Mouse (Mus musculus) urinary bladder, postnatal 4 days (tissue): ENCODE data around the gene Coro7.
A peak's percentile ranks its signal among the peaks of the same experiment; 100 is the strongest.

Experiments
- DNase-seq, 2 experiments: peaks; one replicate each; pipeline ENCODE4 v3.0.0; 2021 to 2022; ENCODE audit warnings: low spot score in 2 of 2

Coro7 gene

DNA sequence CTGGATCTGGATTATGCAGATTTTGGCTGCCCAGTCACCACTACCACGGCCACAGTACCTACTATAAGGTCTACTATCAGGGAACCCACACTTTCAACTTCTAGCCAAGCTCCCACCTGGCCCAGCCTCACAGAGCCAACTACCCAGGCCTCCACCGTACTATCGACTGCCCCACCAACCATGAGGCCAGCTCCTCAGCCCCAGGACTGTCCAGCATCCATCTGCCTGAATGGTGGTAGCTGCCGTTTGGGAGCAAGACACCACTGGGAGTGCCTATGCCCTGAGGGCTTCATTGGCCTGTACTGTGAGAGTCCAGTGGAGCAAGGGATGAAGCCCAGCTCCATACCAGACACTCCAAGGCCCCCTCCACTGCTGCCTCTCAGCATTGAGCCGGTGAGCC lies 30.4 kb downstream of the Coro7 start:
- DNase-seq = no peak

DNA sequence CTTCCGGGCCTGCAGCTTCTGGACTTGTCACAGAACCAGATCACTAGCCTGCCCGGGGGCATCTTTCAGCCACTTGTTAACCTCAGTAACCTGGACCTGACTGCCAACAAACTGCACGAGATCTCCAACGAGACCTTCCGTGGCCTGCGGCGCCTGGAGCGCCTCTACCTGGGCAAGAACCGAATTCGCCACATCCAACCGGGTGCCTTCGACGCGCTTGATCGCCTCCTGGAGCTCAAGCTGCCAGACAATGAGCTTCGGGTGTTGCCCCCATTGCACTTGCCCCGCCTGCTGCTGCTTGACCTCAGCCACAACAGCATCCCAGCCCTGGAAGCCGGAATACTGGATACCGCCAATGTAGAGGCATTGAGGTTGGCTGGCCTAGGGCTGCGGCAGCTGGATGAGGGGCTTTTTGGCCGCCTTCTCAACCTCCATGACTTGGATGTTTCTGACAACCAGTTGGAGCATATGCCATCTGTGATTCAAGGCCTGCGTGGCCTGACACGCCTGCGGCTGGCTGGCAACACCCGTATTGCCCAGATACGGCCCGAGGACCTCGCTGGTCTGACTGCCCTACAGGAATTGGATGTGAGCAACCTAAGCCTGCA lies 31.1 kb downstream of the Coro7 start:
- no peak for DNase-seq

DNA sequence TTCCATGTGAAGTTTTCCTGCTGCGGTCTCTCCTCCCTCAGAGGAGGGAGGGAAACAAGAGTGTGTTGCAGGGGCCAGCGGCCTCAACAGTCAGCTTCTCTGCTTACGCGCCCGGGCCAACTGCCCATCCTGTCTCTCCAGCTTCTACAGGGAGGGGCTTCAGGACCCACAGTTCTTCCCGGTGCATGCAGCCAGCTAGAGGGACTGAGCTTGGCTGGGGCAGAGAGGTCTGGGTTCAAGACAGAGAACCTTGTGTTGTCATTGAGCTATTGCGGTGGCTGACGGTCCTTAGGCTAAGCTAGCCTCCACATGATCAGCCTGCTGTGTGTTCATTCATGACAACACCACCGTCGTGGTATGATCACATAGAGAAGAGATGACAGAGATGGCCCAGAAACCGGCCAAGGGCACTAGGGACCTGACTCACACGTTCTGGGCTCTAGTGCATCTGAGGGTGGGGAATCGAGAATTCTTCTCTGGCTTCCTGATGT lies 31.9 kb downstream of the Coro7 start:
- no peak for DNase-seq

DNA sequence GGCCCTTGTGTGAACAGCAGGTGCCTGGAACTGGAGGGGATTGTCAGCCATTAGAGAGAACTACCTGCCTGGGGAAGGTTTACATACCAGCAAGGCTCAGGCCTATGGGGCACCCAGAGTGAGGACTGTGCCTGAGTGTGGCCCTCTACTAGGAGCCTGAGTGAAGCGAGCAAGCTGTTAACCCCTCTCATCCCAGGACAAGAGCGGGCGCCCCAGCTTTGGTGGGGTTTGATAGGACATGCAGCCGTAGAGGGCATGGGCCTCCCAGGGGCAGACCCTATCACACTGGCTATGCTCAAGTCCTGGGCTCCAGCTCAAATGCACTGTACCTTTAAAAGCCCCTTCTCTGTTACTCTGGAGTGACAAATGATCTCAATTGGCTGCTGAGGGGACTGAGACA lies 32.7 kb downstream of the Coro7 start:
- no peak for DNase-seq

DNA sequence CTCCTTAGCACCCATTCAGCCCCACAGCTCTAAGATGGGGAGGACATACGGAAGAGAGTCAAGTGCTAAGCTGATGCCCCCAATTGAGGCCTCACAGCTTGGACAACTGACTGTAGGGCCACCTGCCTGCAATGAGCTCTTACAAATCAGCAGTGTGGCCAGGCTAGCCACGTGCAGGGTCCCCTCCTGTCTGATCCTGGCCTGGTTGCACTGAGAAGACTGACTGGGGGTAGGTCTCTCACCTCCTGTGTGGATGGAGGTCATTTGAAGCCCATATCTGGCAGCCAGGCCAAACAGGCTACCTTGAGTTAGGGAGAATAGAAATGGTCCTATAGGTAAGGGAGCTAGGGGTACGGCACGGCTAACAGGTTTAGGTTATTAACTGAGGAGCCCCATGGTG lies 33.7 kb downstream of the Coro7 start:
- DNase-seq = no peak

DNA sequence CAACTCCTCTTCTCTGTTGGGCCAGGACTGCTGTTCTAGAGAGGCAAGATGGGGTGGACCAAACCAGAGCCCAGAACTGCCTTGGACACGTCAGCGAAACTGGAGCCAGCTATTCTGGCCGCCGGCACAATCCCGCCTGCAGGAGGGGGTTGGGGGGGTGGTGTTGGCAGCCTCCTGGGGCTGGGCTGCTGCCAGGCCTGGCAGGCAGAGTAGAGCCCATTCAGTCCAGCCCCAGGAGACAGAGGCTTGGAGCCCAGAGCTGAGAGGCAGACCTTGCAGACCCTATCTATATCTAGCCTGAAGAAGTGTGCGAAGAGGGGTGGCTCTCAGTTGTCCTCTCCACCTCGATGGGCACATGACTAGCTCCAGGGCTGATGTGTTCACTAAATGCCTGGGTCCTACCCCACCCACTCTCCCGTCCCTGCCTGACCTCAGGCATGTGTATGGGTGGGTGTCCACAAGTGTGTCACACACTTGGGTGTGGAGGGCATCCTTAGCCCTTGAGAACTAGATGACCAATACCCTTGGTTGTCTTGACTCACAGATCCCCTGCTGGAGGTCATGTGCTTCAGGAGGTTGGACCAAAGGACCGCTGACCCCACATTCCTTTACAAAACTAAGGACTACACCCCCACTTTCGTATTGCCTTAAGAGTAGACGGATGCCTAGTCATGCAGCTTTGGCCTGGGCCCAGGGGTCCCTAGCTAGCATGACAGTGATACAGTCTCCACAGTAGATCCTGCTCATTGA lies 35.7 kb downstream of the Coro7 start:
- DNase-seq = peak; percentile 81 to 83

DNA sequence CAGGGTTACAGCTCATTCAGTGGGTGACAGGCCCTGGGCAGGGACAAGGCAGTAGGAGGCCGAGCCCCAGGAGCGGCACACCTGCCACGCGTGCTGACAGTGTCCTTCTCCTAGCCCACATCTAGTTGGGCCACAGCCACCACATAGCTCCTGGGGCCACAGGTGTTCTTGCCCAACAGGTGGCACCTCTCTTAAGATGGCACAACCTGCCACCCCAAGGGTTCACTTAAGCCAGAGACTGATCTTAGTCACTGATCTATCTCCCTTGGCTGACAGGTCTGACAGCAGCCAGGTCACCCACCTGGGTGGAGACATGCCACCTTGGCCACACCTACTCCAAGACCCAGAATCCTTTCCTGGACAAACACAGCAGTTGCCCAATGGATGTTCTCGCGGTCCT lies 36.6 kb downstream of the Coro7 start:
- no peak for DNase-seq

DNA sequence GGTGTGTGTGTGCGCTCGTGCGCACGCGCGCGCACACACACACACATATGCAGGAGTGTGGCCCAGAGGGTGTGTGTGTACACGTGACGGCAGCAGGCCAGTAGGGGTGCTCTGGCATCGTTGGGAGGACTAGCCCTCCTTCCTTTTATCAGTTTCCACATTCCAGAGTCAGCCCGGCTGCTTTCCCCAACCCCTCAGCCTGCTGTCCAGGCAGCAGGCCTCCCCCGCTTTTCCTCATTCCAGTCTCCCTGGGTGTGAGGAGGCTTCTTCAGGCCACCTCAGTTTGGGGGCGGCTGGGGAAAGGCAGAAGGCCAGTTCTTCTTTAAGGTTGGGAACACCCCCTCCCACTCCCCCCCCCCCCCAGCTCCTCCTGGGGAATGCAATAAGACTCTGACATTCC lies 37.4 kb downstream of the Coro7 start:
- DNase-seq = peak; percentile 79 to 85

DNA sequence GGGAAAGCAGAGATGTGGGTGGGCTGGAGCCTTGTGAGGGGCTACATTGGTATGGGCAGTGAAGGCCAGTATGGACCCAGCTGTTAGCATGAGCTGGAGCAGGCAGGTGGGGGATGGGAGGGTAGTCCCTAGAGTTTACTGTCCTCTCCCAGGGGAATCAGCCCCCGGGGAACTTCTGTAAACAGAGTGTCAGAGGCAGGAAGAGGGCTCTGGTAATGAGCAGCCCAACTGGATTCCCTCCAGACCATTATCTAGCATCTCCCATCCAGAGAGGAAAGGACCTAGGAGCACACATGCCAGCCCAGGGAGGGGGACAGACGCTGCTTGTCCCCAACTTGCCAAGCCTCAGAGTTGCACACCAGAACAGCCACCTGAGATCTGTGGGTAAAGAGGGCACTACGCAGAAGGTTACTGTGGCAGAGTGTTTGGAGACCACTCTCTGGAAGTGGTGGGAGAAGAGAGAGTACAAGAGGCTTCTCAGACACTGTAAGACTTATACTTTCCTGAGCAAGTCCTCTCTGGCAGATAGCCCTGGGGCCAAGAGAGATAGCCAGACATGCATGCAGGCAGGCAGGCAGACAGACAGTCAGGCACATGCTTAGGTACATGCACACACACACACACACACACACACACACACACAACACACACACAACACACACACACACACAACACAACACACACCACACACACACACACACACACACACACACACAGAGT lies 38.3 kb downstream of the Coro7 start:
- no peak for DNase-seq

DNA sequence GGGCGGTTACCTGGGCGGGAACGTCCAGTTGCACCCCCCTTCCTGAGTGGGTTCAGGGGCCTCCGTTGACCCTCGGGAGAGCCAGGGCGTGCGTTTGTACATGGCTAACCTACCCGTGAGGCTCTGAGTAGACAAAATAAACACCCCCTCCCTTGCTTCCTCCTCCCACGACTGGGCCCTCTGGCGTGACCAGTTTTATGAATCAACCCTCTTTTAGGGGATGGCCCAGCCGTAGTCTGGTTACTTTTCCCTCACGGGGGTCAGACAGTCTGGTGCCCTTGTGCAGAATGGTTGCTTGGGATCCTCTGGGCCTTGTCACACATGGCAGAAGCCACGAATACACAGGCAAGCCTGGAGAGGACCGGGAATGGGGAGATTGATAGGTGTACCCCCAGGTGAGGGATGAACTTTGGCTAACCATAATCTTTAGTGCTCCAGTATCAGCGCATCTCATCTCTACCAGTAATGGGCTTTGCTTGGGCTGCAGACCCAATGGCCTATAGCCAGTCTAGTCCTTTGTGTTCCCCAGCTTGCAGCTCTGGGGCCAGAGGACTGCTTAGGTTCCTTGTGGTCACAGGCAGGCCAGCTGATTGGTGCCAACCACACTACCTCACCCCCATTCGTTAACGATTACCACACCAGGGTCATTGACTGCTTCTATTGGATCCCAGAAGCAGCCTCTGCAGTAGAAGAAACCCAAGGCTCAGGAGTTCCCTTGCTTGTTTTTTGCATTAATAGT lies 39.1 kb downstream of the Coro7 start:
- DNase-seq = no peak

DNA sequence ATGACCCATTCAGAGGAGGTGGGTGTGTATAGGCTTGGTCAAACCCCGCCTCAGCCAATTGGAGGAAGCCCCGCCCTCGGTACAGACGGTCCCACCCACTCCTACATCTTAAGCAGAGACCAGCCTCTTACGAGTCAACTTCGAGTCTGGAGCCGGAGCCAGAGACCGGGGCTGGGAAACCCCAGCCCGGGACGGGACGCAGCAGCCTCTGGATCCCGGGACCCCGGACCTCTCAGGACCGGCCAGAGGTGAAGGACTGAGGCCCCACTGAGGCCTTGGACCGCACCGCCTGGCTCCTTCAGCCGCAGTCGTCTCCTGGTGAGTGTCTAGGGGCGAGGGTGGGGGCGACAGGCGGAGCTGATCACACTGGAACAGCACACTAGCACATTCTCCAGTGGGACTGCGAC lies 39.7 kb downstream of the Coro7 start, which contains the start of the genes Vasn and Dnaja3:
TSS of gene Vasn (plus strand) at position 111 of the 407 bp plus-strand sequence.
TSS of gene Dnaja3 (plus strand) at position 159 of the 407 bp plus-strand sequence.
- peak; percentile 88 to 91 for DNase-seq

DNA sequence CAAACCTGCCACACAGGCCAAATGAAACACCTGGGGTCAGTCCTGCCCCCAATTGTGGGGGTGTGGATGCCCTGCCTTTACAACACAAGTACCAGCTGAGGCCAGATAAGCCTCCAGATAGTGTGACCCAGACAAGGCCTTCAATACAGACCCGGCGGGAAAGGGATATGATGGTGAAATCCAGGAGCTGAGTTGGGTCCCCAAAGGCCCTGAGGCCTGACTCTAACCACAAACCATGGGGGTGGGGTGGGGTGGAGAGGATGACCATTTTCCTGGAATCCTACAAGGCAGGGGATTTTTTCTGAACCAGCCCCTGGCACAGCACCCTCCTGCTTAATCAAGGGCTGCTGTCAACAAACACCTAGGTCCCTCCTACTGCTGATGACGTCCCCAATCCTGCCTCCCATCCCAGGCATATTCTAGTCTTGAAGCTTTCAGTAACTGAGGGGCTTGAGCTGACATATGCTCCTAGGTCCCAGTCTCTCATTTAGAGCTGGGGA lies 40.6 kb downstream of the Coro7 start:
- no peak for DNase-seq

DNA sequence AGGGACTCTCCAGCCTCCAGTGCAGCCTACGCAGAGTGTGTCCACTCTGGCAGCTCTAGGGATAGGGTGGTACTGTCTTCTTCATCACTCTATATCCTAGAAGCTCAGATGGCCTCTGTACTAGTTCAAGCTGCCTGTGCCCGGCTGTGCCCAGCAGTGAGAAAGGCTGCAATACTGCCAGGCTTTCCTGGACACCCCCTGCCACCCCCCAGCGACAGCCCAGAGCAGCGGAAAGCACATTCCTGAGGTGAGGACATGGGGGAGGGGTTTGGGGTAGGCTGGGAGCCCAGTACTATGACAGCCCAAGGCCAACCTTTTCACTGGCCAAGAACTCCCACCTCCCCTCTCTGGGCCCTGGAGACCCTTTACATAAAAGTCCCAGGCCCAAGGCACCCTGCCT lies 43.8 kb downstream of the Coro7 start:
- no peak for DNase-seq

DNA sequence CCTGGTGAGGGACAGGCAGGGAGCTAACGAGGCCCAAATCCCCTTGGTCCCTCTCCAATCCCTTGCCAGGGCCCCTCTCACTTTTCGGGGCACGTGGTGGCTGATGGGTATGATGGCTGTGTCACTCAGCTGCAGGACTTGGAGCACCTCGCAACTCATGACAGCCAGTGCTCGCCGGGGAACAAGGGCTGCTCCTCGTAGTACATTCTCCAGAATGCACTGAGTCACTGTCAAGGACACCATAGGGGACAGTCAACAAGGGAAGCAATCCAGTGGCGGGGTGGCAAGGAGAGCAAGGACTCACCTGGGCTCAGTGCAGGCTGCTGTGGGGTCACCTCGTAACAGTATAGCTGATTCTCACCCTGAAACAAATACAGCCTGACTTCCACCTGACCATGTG lies 44.9 kb downstream of the Coro7 start:
- no peak for DNase-seq

DNA sequence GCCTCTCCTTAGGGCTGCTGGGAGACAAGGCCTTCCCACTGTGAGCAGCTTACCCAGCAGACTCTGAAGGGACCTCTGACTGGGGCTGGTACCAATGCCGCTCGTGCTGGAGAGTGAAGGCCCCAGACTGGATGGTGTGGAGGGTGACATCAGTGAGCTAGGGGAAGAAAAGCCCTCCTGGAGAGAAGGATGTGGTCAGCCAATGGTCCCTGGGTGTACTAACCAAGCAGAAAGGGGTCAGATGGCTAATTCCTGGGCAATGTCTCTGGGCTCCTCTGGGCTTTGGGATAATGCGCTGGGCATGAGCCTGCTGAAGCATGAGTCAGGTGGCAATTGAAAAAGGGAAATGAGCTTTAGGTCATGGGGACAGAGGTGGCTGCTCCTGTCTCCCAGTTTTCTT lies 45.9 kb downstream of the Coro7 start:
- DNase-seq = no peak

DNA sequence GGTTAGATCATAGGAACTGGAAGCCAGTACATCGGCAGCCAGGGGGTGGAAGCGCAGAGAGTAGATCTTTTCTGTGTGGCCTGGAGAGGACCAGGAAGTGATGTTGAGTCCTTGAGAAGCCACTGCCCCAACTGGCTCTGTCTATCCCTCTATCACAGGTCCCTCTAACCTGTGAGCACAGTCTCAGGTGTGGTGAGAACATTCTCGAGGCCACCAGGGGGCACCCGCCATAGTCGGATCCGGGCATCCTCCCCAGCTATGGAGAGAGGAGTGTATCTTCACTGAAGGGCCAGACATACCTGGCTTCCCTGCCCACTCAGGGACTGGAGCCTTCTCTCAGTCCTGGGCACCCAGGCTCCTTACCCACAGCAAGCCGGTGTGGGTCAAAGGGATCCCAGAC lies 47.5 kb downstream of the Coro7 start:
- DNase-seq = no peak

DNA sequence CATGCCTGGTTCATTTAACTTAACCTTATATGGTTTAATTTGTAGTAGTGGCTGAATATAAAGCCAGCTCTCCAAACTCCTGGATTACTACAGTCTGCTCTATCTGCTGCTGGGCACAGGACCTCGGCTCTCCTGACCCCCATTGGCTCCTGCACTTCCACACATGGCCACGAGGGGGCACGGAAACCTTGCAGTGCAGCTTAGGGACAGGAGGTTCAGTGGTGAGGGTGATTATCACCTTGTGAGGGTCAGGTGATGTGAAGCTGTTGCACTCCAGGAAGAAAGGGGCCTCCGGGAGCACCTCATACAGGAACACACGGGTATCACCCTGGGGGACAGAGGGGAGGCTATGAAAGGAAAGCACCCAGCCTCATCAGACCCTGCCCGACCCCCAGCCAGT lies 49.6 kb downstream of the Coro7 start:
- peak; percentile 61 to 87 for DNase-seq

DNA sequence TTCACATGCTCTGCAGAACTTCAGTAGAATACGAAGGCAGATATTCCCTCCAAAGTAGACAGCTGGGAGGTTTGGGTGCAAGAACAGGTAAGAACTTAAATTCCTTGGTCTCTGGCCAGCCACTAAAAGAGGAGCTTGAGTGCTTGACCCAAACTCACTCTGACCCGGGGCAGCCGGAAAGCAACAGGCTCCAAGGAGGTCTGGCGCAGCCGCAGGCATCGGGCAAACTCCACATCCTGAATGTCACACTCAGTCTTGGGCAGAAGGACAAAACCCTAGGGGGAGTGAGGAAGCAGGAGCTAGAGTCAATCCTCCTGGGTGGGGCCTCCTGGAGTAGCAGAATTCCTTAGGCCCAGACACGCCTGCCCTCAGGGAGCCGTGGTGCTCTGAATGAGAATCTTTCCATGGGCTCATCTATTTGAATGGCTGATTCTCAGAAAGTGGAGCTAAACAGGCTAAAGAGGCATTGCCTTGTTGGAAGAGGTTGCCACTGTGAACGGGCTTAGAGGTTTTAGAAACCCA lies 50.6 kb downstream of the Coro7 start:
- DNase-seq = no peak

DNA sequence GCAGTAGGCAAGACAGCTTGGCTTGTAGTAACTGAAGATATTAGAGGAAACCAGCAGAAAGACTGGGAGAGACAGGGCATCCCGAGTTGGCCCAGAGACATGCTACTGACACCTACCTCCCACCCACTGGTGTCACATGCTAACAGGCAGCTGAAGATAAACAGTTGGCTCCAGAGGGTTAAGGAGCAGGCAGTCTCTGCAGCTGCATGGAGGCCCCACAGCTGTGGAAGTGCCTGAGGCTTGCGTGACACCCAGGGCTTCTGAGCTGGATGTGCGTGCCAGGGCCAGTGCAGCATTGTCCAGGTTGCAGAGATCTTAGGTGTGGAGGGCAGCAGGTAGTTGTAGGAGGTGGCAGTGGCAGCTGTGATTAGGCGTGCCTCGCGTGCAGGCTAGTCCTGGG lies 52.5 kb downstream of the Coro7 start:
- no peak for DNase-seq

DNA sequence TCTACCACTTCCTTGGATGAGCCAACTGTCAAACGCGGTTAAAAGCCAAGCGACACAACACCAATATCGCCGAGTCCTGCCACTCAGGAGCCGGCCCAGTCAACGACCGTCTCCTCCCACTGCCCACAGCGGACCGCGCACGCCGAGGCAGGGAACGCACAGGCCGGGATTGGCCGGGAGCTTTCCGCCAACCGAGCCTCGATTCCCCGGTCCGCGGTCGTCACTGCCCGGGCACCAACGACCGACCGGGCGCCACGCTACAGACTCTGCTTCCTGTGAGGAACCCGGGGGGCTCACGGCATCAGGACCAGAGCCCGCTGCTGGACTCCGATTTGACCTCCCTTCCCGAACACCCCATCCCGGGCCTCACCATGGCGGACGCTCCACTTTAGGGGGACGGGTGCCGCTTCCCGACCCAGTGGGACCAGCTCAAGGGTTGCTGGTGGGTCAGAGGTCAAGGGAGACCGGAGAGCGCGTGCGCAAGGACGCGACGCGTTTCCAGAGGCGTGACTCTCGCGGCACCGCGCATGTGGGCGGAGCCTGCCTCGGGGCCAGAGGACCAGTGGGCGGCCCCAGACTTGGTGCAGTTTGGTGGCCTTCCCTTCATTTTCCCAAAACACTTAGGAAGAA lies 55.0 kb downstream of the Coro7 start, which contains the start of gene Pam16:
TSS of gene Pam16 (minus strand) at position 508 of the 630 bp plus-strand sequence.
- DNase-seq = peak; percentile 91

DNA sequence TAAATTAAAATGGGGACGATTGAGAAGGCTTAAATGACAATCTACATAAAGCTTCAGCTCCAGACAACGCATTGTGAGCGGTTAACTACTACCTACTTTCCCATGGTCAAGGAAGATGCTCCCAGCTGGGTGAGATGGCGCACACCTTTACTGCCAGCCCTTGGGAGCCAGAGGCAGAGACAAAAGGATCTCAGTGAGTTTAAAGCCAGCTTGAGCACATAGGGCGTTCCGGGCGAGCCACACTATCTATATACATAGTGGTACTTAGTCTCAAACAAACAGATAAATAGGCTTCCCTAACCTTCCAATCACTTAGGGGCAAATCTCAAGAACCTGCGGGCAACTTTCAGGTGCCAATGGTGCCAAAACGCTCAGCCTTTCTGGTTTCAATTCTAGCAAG lies 55.5 kb downstream of the Coro7 start:
- no peak for DNase-seq
